Mouse (Mus musculus) megakaryocyte-erythroid progenitor cell, adult 5-6 weeks (primary cell): ENCODE results near the gene Stat5a. TPM values are rescaled to one million over a fixed set of nuclear protein-coding genes. Genes with fewer than 3 reads are reported as not detected.

ENCODE experiments used
- ATAC-seq: replicated peaks from 2 replicates; pipeline ENCODE4 v1.8.0; 2016; ENCODE audit warnings: mild to moderate bottlenecking, inconsistent platforms; ENCODE audit not compliant: severe bottlenecking, poor library complexity, low FRiP score, low TSS enrichment
- total RNA-seq, 2 experiments: library from RNA; stranded (forward) in 1 of 2; stranded (reverse) in 1 of 2; fragments of 200-1000, 215-1000 nt in 1 of 2; fragments of >200 nt in 1 of 2; fragmentation: Nextera tagmentation in 1 of 2; gene quantifications; 2 replicates each; pipeline ENCODE4 v1.2.3; 2014 to 2017

The Stat5a gene
- total RNA-seq, 2 experiments from 2014 or later, result 55.9 to 116 TPM

DNA sequence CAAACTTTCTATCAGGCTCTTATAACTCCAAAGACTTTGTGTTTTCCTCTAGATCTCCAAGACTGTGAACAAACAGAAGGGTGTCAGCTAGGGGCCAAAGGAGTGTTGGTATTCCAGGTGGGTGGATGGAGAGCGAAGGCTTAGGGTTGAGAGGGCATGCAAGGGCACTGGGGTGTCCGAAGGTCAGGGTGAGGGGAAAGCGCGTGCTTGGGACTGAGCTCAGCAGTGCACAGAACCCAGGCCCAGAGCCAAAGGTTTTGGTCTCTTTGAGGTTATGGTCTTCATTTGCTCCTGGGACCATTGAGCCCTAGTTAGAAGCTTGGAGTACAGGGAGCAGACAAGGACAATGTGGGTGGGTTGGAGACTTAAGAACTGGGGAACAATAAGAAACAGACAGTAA is 4.0 kb upstream of the Stat5a start:
- no peak for ATAC-seq

- ATAC-seq, result no peak
These were observed 1.2 kb upstream of the Stat5a start for GRCm38 (mm10) chr11:100857960-100858359.

- ATAC-seq, result no peak
These were observed 476 bp downstream of the Stat5a start for GRCm38 (mm10) chr11:100859579-100860075.

- peak; percentile 86 for ATAC-seq
These were observed 1.3 kb downstream of the Stat5a start for GRCm38 (mm10) chr11:100860198-100861048.

DNA sequence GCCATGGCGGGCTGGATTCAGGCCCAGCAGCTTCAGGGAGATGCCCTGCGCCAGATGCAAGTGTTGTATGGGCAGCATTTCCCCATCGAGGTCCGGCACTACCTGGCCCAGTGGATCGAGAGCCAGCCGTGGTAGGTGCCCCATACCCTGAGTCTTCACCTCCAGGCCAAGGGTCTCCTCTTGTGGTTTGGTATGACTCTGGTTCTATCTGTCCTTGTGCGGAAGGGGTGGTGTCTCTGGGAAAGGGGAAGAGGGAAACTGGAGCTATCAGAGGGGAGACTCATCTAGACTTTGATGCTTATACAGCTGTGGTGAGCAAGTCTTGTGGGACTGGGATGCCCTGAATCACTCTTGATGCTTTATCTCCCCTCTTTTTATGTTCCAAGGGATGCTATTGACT is 2.2 kb downstream of the Stat5a start:
- 0 out of 2 replicates have a peak, but pooled peaks have one; percentile 8 for ATAC-seq

- ATAC-seq, result no peak
These were observed 2.7 kb downstream of the Stat5a start for GRCm38 (mm10) chr11:100861836-100862235.

- ATAC-seq, result no peak
These were observed 4.0 kb downstream of the Stat5a start for GRCm38 (mm10) chr11:100863141-100863540.

DNA sequence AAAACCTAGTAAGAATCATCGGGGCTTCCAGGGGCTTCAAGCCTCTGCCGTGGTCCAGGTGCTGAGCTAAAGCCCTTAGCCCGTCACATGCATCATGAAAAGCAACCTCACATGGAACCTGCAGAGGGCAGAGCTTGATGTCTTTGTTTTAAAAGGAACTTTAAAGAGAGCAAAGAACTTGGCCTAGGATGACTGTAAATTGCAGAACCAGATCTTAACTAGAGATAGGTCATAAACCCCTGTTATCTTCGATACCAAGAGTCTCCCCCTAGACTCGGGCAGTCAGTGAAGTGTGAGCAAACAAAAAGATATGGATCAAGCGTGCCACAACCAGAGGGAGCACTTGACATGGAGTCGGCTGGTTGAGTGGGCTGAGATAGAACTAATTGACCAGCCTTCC is 6.5 kb downstream of the Stat5a start:
- 0 out of 2 replicates have a peak, but pooled peaks have one; percentile 14 for ATAC-seq

- no peak for ATAC-seq
These were observed 11.3 kb downstream of the Stat5a start for GRCm38 (mm10) chr11:100870256-100870967.

- ATAC-seq, result no peak
These were observed 11.8 kb downstream of the Stat5a start for GRCm38 (mm10) chr11:100870968-100871350.

DNA sequence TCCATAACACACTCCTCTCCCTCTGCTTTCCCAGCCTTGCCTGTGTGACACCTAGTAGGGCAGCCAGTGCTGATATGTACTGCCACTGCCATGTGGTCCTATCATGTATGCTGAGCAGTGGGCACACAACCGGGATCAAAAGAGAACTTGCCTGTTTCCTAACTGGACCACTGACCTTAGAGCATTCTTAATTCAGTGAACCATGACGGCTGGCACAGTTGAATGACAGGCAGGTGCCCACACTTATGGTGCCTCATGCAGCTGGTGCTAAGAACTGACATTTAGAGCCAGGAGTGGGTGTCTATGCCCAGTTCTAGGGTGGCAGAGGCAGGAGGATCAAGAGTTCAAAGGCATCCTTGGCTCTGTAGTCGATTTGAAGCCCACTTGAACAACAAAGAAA is 16.6 kb downstream of the Stat5a start:
- no peak for ATAC-seq

- ATAC-seq, result peak; percentile 80
These were observed 20.3 kb downstream of the Stat5a start for GRCm38 (mm10) chr11:100879321-100880078.

DNA sequence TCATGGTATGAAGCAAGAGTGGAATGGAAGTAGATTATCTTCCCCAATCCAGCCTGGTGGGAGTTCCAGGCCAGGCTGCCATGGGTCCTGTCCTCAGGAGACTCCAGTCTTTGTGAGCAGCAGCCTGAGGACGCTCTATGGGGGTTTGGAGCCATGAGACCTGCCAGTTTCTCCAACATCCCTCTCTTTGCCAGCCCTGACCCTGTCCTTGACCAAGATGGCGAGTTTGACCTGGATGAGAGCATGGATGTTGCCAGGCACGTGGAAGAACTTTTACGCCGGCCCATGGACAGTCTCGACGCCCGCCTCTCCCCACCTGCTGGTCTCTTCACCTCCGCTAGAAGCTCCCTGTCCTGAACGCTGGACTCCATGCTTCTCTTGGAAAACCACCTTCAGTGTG is 24.5 kb downstream of the Stat5a start:
- ATAC-seq, result no peak

- ATAC-seq, result no peak
These were observed 26.3 kb downstream of the Stat5a start for GRCm38 (mm10) chr11:100885472-100885871.

DNA sequence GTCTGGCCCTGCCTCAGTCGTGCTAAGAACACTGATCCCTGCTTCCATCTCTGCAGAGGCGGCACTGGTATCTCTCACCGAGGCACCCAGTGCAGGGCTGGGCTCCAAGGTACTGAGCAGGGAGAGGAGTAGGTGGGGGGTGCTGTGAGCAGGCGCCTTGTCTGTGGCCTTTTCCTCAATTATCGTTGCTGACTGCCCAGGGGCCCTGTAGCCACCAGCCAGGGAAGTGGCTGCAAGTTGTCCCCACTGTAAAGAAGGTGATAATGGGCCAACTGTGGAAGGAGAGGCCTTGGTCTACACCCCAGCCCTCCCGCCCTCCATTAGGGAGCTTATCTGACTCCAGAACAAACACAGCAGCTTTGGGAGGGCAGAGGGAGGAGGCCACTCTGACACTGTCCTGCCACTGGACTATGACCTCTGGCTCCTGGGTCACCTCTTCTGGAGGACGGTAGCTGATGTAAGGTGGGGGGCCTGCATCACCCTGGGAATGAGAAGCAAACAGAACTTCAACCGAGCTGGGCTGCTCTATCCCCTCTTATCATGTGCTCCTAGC is 27.1 kb downstream of the Stat5a start:
- ATAC-seq, result peak; percentile 54

- no peak for ATAC-seq
These were observed 28.1 kb downstream of the Stat5a start for GRCm38 (mm10) chr11:100887236-100887635.

- ATAC-seq, result no peak
These were observed 28.6 kb downstream of the Stat5a start for GRCm38 (mm10) chr11:100887764-100888163.

DNA sequence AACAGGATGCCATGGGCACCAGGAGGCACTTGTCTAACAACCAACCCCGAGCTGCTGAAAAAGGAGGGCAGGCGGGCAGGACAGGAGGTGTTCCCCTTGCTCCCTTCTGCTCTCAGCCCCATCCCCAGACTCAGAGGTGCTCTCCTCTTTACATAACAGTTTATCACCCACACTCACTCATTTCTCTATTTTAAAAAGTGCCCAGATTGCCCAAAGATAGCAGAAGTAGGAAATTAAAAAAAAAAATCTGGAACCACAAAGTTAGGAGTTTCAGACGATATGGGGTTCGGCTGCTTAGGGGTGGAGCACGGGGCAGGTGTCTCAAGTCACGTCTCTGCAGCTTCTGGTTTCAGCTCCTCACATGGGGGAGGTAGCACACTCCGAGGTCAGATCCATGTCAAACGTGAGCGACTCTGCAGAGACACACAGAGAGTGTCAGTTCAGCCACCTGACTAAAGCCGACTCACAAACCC is 29.2 kb downstream of the Stat5a start:
- no peak for ATAC-seq

DNA sequence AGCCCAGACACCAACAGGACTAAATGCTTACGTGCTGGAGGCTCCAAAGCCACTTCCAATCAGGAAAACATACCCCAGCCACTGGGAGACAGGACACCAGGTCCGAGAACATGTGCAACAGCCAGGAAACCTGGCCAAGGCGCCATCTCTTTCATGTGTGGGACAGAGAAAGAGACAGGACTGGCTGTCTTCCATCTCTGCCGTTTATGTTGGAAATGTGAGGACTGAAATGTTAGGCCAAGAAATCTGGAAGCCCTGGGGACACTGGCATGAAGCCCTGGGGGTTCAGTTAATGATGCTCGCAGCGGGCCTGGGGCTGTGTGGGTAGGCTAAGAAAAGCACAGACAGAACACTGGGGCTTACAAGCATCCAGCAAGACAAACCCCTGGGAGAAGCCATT is 31.3 kb downstream of the Stat5a start:
- no peak for ATAC-seq
